Mouse (Mus musculus) MEL (cell line): ENCODE data around the gene Hist1h3i. TPM values are rescaled to one million over a fixed set of nuclear protein-coding genes. Genes with fewer than 3 reads are reported as not detected.
"Not testable (repeated sequence)": the region's sequence is repeated elsewhere in the genome, so short reads cannot be mapped to it uniquely, and the experiment has no call there.

Experiments used
- DNase-seq: peaks from one replicate; pipeline ENCODE4 v3.0.0; 2011; ENCODE audit warnings: low read depth, low spot score
- H3K27ac ChIP-seq: 2 replicates; pipeline ENCODE4 v1.5.1; 2012; ENCODE audit warnings: low read depth, mild to moderate bottlenecking, control low read depth, low read length, moderate library complexity; ENCODE audit not compliant: control insufficient read depth
- H3K27me3 ChIP-seq, 2 experiments: fragments of 150-350 bp in 1 of 2; sonication (generic) in 1 of 2; 2 replicates each; pipeline ENCODE4 v1.6.1; 2012; ENCODE audit warnings: low read length in 2 of 2, mild to moderate bottlenecking in 2 of 2, improper control_type of control experiment in 1 of 2, moderate library complexity in 1 of 2; ENCODE audit not compliant: insufficient read depth in 2 of 2, control insufficient read depth in 1 of 2
- H3K36me3 ChIP-seq, 2 experiments: 2 replicates each; pipeline ENCODE4 v1.6.1; 2012 to 2014; ENCODE audit warnings: low read length in 2 of 2, improper control_type of control experiment in 1 of 2, inconsistent platforms in 1 of 2, mild to moderate bottlenecking in 1 of 2; ENCODE audit not compliant: insufficient read depth in 2 of 2, control insufficient read depth in 1 of 2
- H3K4me1 ChIP-seq, 2 experiments: fragments of 150-350 bp in 1 of 2; sonication (generic) in 1 of 2; 2 replicates each; pipeline ENCODE4 v1.6.1; 2012; ENCODE audit warnings: low read length in 2 of 2, improper control_type of control experiment in 1 of 2, mild to moderate bottlenecking in 1 of 2; ENCODE audit not compliant: insufficient read depth in 2 of 2, control insufficient read depth in 1 of 2
- H3K4me3 ChIP-seq, 2 experiments: fragments of 150-350 bp in 1 of 2; sonication (generic) in 1 of 2; 2 replicates each; pipeline ENCODE4 v1.5.1; 2012; ENCODE audit warnings: low read depth in 2 of 2, low read length in 2 of 2, mild to moderate bottlenecking in 2 of 2, moderate library complexity in 2 of 2, control low read depth in 1 of 2, improper control_type of control experiment in 1 of 2; ENCODE audit not compliant: control insufficient read depth in 1 of 2, insufficient read depth in 1 of 2
- H3K79me2 ChIP-seq: 2 replicates; pipeline ENCODE4 v1.6.1; 2012; ENCODE audit warnings: mild to moderate bottlenecking, low read length, moderate library complexity; ENCODE audit not compliant: control insufficient read depth, poor library complexity, insufficient read depth
- H3K9ac ChIP-seq: 2 replicates; pipeline ENCODE4 v1.6.1; 2012; ENCODE audit warnings: low read depth, mild to moderate bottlenecking, control low read depth, low read length, moderate library complexity; ENCODE audit not compliant: control insufficient read depth, poor library complexity, severe bottlenecking
- H3K9me3 ChIP-seq: fragments of 150-350 bp; sonication (generic); replicated peaks from 2 replicates; pipeline ENCODE4 v1.6.1; 2012; ENCODE audit warnings: mild to moderate bottlenecking, low read length, improper control_type of control experiment, moderate library complexity; ENCODE audit not compliant: insufficient read depth
- CHD1 ChIP-seq: IDR thresholded peaks from 2 replicates; pipeline ENCODE4 v1.6.1; 2012; ENCODE audit warnings: low read depth, mild to moderate bottlenecking, inconsistent platforms, low read length, improper control_type of control experiment
- CHD2 ChIP-seq: IDR thresholded peaks from 2 replicates; pipeline ENCODE4 v1.6.1; 2011; ENCODE audit warnings: low read length, improper control_type of control experiment
- ELF1 ChIP-seq: IDR thresholded peaks from 2 replicates; pipeline ENCODE4 v1.6.1; 2014; ENCODE audit warnings: low read depth, mild to moderate bottlenecking, inconsistent platforms, low read length, improper control_type of control experiment, moderate library complexity
- GATA1 ChIP-seq: IDR thresholded peaks from 2 replicates; pipeline ENCODE4 v1.6.1; 2011; ENCODE audit warnings: low read depth, low read length, improper control_type of control experiment
- KAT2A ChIP-seq: conservative IDR thresholded peaks from 2 replicates; pipeline ENCODE4 v1.6.1; 2012; ENCODE audit warnings: low read depth, low read length, improper control_type of control experiment, inconsistent platforms
- MXI1 ChIP-seq: IDR thresholded peaks from 2 replicates; pipeline ENCODE4 v1.6.1; 2011; ENCODE audit warnings: mild to moderate bottlenecking, low read depth, low read length, improper control_type of control experiment
- MYB ChIP-seq: IDR thresholded peaks from 2 replicates; pipeline ENCODE4 v1.6.1; 2011; ENCODE audit warnings: mild to moderate bottlenecking, low read depth, low read length, improper control_type of control experiment
- MYC ChIP-seq: IDR thresholded peaks from 2 replicates; pipeline ENCODE4 v1.6.1; 2011; ENCODE audit warnings: low read depth, mild to moderate bottlenecking, low read length, improper control_type of control experiment, moderate library complexity
- POLR2A ChIP-seq, 2 experiments: IDR thresholded peaks; 2 replicates each; pipeline ENCODE4 v1.6.1; 2011 to 2012; ENCODE audit warnings: low read length in 2 of 2, mild to moderate bottlenecking in 2 of 2, control low read depth in 1 of 2, improper control_type of control experiment in 1 of 2, low read depth in 1 of 2, moderate library complexity in 1 of 2; ENCODE audit not compliant: control insufficient read depth in 1 of 2, insufficient read depth in 1 of 2, poor library complexity in 1 of 2
- POLR2AphosphoS2 ChIP-seq: IDR thresholded peaks from 2 replicates; pipeline ENCODE4 v1.6.1; 2011; ENCODE audit warnings: low read length, improper control_type of control experiment
- POLR2AphosphoS5 ChIP-seq: IDR thresholded peaks from 2 replicates; pipeline ENCODE4 v1.6.1; 2012; ENCODE audit warnings: low read depth, borderline replicate concordance, mild to moderate bottlenecking, inconsistent platforms, low read length, moderate library complexity, mixed read lengths
- RCOR1 ChIP-seq: IDR thresholded peaks from 2 replicates; pipeline ENCODE4 v1.6.1; 2012; ENCODE audit warnings: low read depth, mild to moderate bottlenecking, inconsistent platforms, low read length, improper control_type of control experiment
- TBP ChIP-seq: IDR thresholded peaks from 2 replicates; pipeline ENCODE4 v1.8.0; 2011; ENCODE audit warnings: low read depth, low read length, improper control_type of control experiment
- TCF12 ChIP-seq: IDR thresholded peaks from 2 replicates; pipeline ENCODE4 v1.6.1; 2014; ENCODE audit warnings: low read depth, mild to moderate bottlenecking, inconsistent platforms, low read length, improper control_type of control experiment, moderate library complexity
- ZMIZ1 ChIP-seq: IDR thresholded peaks from 2 replicates; pipeline ENCODE4 v1.6.1; 2012; ENCODE audit warnings: low read depth, mild to moderate bottlenecking, inconsistent platforms, low read length, improper control_type of control experiment, moderate library complexity
- polyA plus RNA-seq, 2 experiments: library from polyadenylated mRNA; stranded (reverse) in 1 of 2; unstranded in 1 of 2; fragments of >175 nt in 1 of 2; fragments of >200 nt in 1 of 2; gene quantifications; 2 replicates each; pipeline versions ENCODE4 v1.2.1 to v1.2.4; 2012; ENCODE audit warnings: low replicate concordance in 2 of 2, low read depth in 1 of 2; ENCODE audit not compliant: insufficient read length in 2 of 2, insufficient read depth in 1 of 2, missing spikeins in 1 of 2
- total RNA-seq: library from RNA; depleted of rRNA; stranded (reverse); fragments of 300-350 nt; gene quantifications from 2 replicates; pipeline ENCODE4 v1.2.3, GENCODE M21; 2012; rRNA removed

Gene Hist1h3i
- total RNA-seq = 1,321 and 1,539 TPM in 2 replicates
- polyA plus RNA-seq = 10 to 100 TPM in 1 of 2 experiments, not detected in 1; 18.1 TPM

DNA sequence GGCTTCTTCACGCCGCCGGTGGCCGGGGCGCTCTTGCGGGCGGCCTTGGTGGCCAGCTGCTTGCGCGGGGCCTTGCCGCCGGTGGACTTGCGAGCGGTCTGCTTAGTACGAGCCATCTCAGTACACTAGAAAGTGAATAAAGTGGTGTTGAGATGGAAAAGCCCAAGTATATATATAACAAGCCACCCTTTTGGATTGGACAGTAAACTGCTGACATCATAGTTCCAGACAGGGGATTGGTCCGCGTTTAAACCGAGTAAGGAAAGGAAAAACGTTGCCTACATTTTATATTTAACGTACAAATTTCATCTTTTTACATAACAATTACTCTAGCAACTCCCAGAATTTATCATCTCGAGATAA, at the start of gene Hist1h3i:
Hist1h3i (minus strand) TSS at position 116 of the 363 bp plus-strand sequence.
- Histone ChIP-seq H3K9me3 (no peaks in the 10 kb centered on the region), H3K4me1 (no peaks in the 10 kb centered on the region)
- peak; percentile 94 for DNase-seq

DNA sequence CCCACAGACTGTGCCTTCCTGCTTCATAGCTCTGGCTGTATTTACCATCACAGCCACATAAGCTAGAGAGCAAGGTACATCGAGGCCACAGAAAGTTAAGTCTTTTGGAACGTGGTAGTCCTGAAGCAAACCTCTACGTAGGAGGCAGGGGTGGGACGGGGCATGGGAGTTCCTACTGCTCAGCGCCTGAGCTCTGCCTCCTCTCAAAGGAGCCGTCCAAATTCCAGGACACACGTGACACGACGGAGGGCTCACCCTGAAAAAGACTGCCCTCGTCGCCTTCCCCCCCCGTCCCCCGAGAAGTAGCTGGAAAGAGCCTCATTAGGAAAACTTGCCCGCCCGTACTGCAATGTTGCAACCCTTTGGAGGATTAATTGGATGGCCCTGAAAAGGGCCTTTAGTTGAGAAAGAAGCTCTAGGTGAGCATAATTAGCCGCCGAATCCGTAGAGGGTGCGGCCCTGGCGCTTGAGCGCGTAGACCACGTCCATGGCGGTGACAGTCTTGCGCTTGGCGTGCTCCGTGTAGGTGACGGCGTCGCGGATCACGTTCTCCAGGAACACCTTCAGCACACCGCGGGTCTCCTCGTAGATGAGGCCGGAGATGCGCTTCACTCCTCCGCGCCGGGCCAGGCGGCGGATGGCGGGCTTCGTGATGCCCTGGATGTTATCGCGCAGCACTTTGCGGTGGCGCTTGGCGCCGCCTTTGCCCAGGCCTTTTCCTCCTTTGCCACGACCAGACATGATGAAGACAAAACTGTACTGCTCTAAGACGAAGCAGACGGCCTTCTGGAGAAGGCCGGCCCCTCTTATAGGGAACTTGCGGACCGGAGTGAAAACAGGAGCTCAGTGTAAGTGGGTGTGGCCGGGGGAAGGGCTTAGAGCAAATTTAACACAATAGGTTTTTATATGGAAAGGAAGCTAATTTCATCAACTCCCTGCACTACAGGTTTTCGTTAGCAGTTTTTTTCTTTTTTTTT, 48.5 kb upstream of the Hist1h3i start, which contains the start of gene Hist1h4n:
Hist1h4n (minus strand) TSS at position 779 of the 977 bp plus-strand sequence.
- peak within 1 kb of the TSS; percentile 28; the same call in 1 of the 2 replicates for H3K27ac ChIP-seq
- TF ChIP-seq POLR2A (IDR thresholded peaks at IDR 0.05; ENCODE audit: control insufficient read depth in 1 of 2, insufficient read depth in 1 of 2, low read depth in 1 of 2, low read length in 2 of 2, poor library complexity in 1 of 2) (peak; percentile 20 to 51; a peak in 2 of 4 replicates), ZMIZ1 (0 out of 2 replicates have a peak, but pooled peaks have one; percentile 41)
- H3K4me3 ChIP-seq, H3K36me3 ChIP-seq, H3K9ac ChIP-seq, H3K4me1 ChIP-seq, H3K9me3 ChIP-seq, H3K79me2 ChIP-seq, DNase-seq, H3K27me3 ChIP-seq: not testable (repeated sequence)

More for the DNA sequence above, at the start of gene Hist1h3i:
- Histone ChIP-seq H3K27ac (peak within 1 kb of the TSS; percentile 93), H3K9ac (peak within 1 kb of the TSS; percentile 75), H3K79me2 (peaks cover 8% of the 10 kb centered on the region; the same call in 1 of the 2 replicates), H3K36me3 (peaks cover 0 to 28% of the 10 kb centered on the region in 2 experiments; a peak in 2 of 4 replicates), H3K4me3 (peak within 1 kb of the TSS; percentile 36 to 44), H3K27me3 (no peaks in the 10 kb centered on the region)
- TF ChIP-seq TCF12 (no peak), MYB (no peak), KAT2A (no peak), ELF1 (no peak), CHD2 (no peak), POLR2AphosphoS5 (peak; percentile 96; the same call in 1 of the 2 replicates), POLR2A (IDR thresholded peaks at IDR 0.05; ENCODE audit: control insufficient read depth in 1 of 2, insufficient read depth in 1 of 2, low read depth in 1 of 2, low read length in 2 of 2, poor library complexity in 1 of 2) (peak in 1 of 2 experiments; percentile 96; a peak in 1 of 4 replicates), MYC (no peak), GATA1 (no peak)

DNA sequence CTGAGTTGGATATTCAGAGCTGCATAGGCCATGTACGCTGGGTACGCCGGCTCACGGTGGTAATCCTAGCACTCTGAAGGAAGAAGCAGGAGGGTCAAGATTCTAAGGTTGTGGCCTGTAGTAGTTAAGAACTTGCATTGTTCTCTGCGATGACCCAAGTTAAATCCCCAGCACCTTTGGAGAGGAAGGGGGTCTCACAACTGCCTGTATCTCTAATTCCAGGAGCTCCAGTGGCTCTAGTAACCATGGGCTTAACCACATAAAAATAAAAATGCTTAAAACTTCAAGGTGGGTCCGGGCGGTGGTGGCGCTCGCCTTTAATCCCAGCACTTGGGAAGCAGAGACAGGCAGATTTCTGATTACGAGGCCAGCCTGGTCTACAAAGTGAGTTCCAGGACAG, 47.2 kb upstream of the Hist1h3i start:
- no peaks in the 10 kb centered on the region for H3K27me3 ChIP-seq
- H3K4me3 ChIP-seq = peak overlapping the region in 1 of 2 experiments; percentile 21; a peak in 2 of 4 replicates
- TF ChIP-seq CHD2 (no peak), MXI1 (no peak), TBP (no peak), RCOR1 (no peak), POLR2AphosphoS2 (no peak), CHD1 (no peak)
- peak overlapping the region; percentile 45 for H3K27ac ChIP-seq
- H3K79me2 ChIP-seq = no peaks in the 10 kb centered on the region
- H3K36me3 ChIP-seq = peaks cover 0 to 2% of the 10 kb centered on the region in 2 experiments; a peak in 2 of 4 replicates
- no peaks in the 10 kb centered on the region for H3K9me3 ChIP-seq
- H3K4me1 ChIP-seq = peaks cover 0 to 5% of the 10 kb centered on the region in 2 experiments; a peak in 2 of 4 replicates
- peak; percentile 43 for DNase-seq
- peak overlapping the region; percentile 60 for H3K9ac ChIP-seq
